Comparison of ENCODE assay signal across 30 mouse cellular contexts in genomic region chr1:19016778-19017177, GRCm38 (mm10).
DNase-seq lines count a peak whose midpoint lies in the region; ATAC-seq and TF ChIP-seq lines count a peak whose summit lies in the region.
"Had no signal": no experiment of that assay in that cellular context is flagged by ENCODE, and none has a peak within 500 bp of the region (broad histone marks: within the 10 kb centered on the region; RNA-seq: fewer than 3 reads in every experiment).

No protein-coding gene starts in this region.

- H3K4me3 ChIP-seq in hindbrain, postnatal 0 days (ENCODE audit: low read length), result no peak overlapping the region
- no peak overlapping the region for H3K4me3 ChIP-seq in hindbrain, embryonic 10.5 days
- H3K4me3 ChIP-seq: embryonic facial prominence, embryonic 10.5 days; embryonic facial prominence, embryonic 13.5 days; erythroblast, embryonic 14.5 days; forebrain, embryonic 13.5 days; gastrocnemius, adult 2 months; hindbrain, embryonic 12.5 days; hindbrain, embryonic 15.5 days had no signal

- ATAC-seq in hindbrain, postnatal 0 days, result 0 out of 2 replicates have a peak, but pooled peaks have one; percentile 47
- ATAC-seq: forebrain, embryonic 13.5 days; forebrain, postnatal 0 days; inflammation-experienced regulatory T-cells, adult 6 months; intestine, embryonic 16.5 days; Patski had no signal

- 57% methylated on average over 1 of the region's 1 CpGs for WGBS in hindbrain, postnatal 0 days
- WGBS in hindbrain, embryonic 10.5 days, result 86% methylated on average over 1 of the region's 1 CpGs

- no peak overlapping the region for H3K9ac ChIP-seq in hindbrain, postnatal 0 days (replicated peaks; ENCODE audit: low read length)
- H3K9ac ChIP-seq: embryonic facial prominence, embryonic 13.5 days; forebrain, embryonic 13.5 days; forebrain, postnatal 0 days; hindbrain, embryonic 12.5 days; hindbrain, embryonic 15.5 days had no signal

- no peaks in the 10 kb centered on the region for H3K36me3 ChIP-seq in hindbrain, postnatal 0 days (ENCODE audit: insufficient read depth, low read length)
- H3K36me3 ChIP-seq in hindbrain, embryonic 10.5 days, result no peaks in the 10 kb centered on the region
- H3K36me3 ChIP-seq: embryonic facial prominence, embryonic 10.5 days; embryonic facial prominence, embryonic 13.5 days; G1E; hindbrain, embryonic 12.5 days; hindbrain, embryonic 15.5 days had no signal

- H3K4me1 ChIP-seq in hindbrain, postnatal 0 days (ENCODE audit: insufficient read depth, low read length), result no peaks in the 10 kb centered on the region
- no peaks in the 10 kb centered on the region for H3K4me1 ChIP-seq in hindbrain, embryonic 10.5 days (replicated peaks)
- H3K4me1 ChIP-seq: embryonic facial prominence, embryonic 10.5 days; embryonic facial prominence, embryonic 13.5 days; forebrain, embryonic 13.5 days; hindbrain, embryonic 12.5 days; hindbrain, embryonic 15.5 days had no signal

- DNase-seq in cerebellum, postnatal 14 days, result peak; percentile 51 to 56
- no peak for DNase-seq in cerebellum, adult 8-10 months
- peak; percentile 21 for DNase-seq in hindbrain, postnatal 0 days (ENCODE audit: low spot score)
- DNase-seq in hindbrain, embryonic 10.5 days (ENCODE audit: low spot score), result no peak
- peak; percentile 1 for DNase-seq in brain, adult 2 months (ENCODE audit: low read depth, low spot score)
- DNase-seq in retina, postnatal 1 day, result peak; percentile 48
- DNase-seq in heart, postnatal 4 days, result no peak
- DNase-seq: adrenal gland, postnatal 10 days; adrenal gland, postnatal 36 days; B cell, adult 2 months; cerebellum, adult 11 months; cerebellum, adult 9-10 months; cerebellum, postnatal 36 days; embryo, embryonic 11 days; forebrain, postnatal 0 days; gastrocnemius, adult 2 months; gastrocnemius, postnatal 14 days; heart, adult 11 months had no signal

- no peaks in the 10 kb centered on the region for H3K27me3 ChIP-seq in hindbrain, postnatal 0 days (ENCODE audit: insufficient read depth, low read length)
- H3K27me3 ChIP-seq in hindbrain, embryonic 10.5 days (ENCODE audit: insufficient read depth, poor library complexity, severe bottlenecking), result no peaks in the 10 kb centered on the region
- H3K27me3 ChIP-seq: CH12.LX; embryonic facial prominence, embryonic 13.5 days; forebrain, embryonic 13.5 days; hindbrain, embryonic 12.5 days; hindbrain, embryonic 15.5 days; Patski had no signal

- no peak overlapping the region for H3K4me2 ChIP-seq in hindbrain, postnatal 0 days (ENCODE audit: low read depth, low read length)
- H3K4me2 ChIP-seq: embryonic facial prominence, embryonic 13.5 days; forebrain, embryonic 13.5 days; heart, embryonic 11.5 days; hindbrain, embryonic 12.5 days; hindbrain, embryonic 15.5 days had no signal

- no peaks in the 10 kb centered on the region for H3K9me3 ChIP-seq in hindbrain, postnatal 0 days (ENCODE audit: low read length)
- H3K9me3 ChIP-seq in hindbrain, embryonic 10.5 days, result no peaks in the 10 kb centered on the region
- H3K9me3 ChIP-seq: embryonic facial prominence, embryonic 10.5 days; embryonic facial prominence, embryonic 13.5 days; forebrain, embryonic 13.5 days; hindbrain, embryonic 12.5 days; hindbrain, embryonic 15.5 days had no signal

- TF ChIP-seq CTCF in hindbrain, postnatal 0 days (IDR thresholded peaks at IDR 0.05; ENCODE audit: low read depth), result no peak

- H3K27ac ChIP-seq in hindbrain, postnatal 0 days, result no peak overlapping the region
- H3K27ac ChIP-seq in hindbrain, embryonic 10.5 days, result no peak overlapping the region
- H3K27ac ChIP-seq: embryonic facial prominence, embryonic 10.5 days; embryonic facial prominence, embryonic 13.5 days; forebrain, embryonic 13.5 days; gastrocnemius, adult 2 months; hindbrain, embryonic 12.5 days; hindbrain, embryonic 15.5 days had no signal

Comparison
In these comparisons a context has a peak if more than half of its experiments do, and no peak if none do; other contexts are left out.
1. DNase-seq: peak in cerebellum, postnatal 14 days (2 of 2), hindbrain, postnatal 0 days (single experiment), brain, adult 2 months (single experiment) and retina, postnatal 1 day (single experiment); none in cerebellum, adult 8-10 months (single experiment), hindbrain, embryonic 10.5 days (single experiment) and heart, postnatal 4 days (single experiment).